Mouse (Mus musculus) cerebellum, adult 8-10 months (tissue): ENCODE measurements around the gene Mdga1.

ENCODE experiments used
- DNase-seq: peaks from one replicate; pipeline ENCODE4 v3.0.0; 2022

Gene Mdga1

GRCm38 (mm10) chr17:29970037-29970555 is at the start of gene Mdga1:
Gene Mdga1, minus strand, starts transcription at chr17:29970087.
- DNase-seq = no peak

GRCm38 (mm10) chr17:30018927-30019610 is 49.2 kb upstream of the Mdga1 start:
- no peak for DNase-seq

- no peak for DNase-seq
These were observed 44.8 kb upstream of the Mdga1 start for GRCm38 (mm10) chr17:30014660-30015059.

GRCm38 (mm10) chr17:30008392-30008791 is 38.5 kb upstream of the Mdga1 start:
- DNase-seq = no peak

GRCm38 (mm10) chr17:30007883-30008282 is 38.0 kb upstream of the Mdga1 start:
- DNase-seq = no peak

GRCm38 (mm10) chr17:30006877-30007276 is 37.0 kb upstream of the Mdga1 start:
- no peak for DNase-seq

- DNase-seq = peak; percentile 39
These were observed 35.6 kb upstream of the Mdga1 start for GRCm38 (mm10) chr17:30005451-30005941.

- DNase-seq = no peak
These were observed 35.2 kb upstream of the Mdga1 start for GRCm38 (mm10) chr17:30005103-30005443.

- DNase-seq = peak; percentile 96
These were observed 34.6 kb upstream of the Mdga1 start, which contains the start of gene Zfand3 for GRCm38 (mm10) chr17:30004203-30005102. Gene Zfand3, plus strand, starts transcription at chr17:30004733.

- no peak for DNase-seq
These were observed 28.8 kb upstream of the Mdga1 start for GRCm38 (mm10) chr17:29998566-29999295.

- DNase-seq = peak; percentile 19
These were observed 27.8 kb upstream of the Mdga1 start for GRCm38 (mm10) chr17:29997726-29998125.

- DNase-seq = no peak
These were observed 26.1 kb upstream of the Mdga1 start for GRCm38 (mm10) chr17:29995986-29996385.

GRCm38 (mm10) chr17:29994459-29994858 is 24.6 kb upstream of the Mdga1 start:
- no peak for DNase-seq

- DNase-seq = no peak
These were observed 24.1 kb upstream of the Mdga1 start for GRCm38 (mm10) chr17:29994011-29994410.

GRCm38 (mm10) chr17:29993488-29993887 is 23.6 kb upstream of the Mdga1 start:
- DNase-seq = no peak

- no peak for DNase-seq
These were observed 21.0 kb upstream of the Mdga1 start for GRCm38 (mm10) chr17:29990845-29991244.

- DNase-seq = no peak
These were observed 20.2 kb upstream of the Mdga1 start for GRCm38 (mm10) chr17:29990136-29990535.

- no peak for DNase-seq
These were observed 19.8 kb upstream of the Mdga1 start for GRCm38 (mm10) chr17:29989653-29990052.

GRCm38 (mm10) chr17:29988141-29988540 is 18.3 kb upstream of the Mdga1 start:
- no peak for DNase-seq

GRCm38 (mm10) chr17:29985534-29985933 is 15.6 kb upstream of the Mdga1 start:
- no peak for DNase-seq

GRCm38 (mm10) chr17:29984931-29985330 is 15.0 kb upstream of the Mdga1 start:
- no peak for DNase-seq

- no peak for DNase-seq
These were observed 13.3 kb upstream of the Mdga1 start for GRCm38 (mm10) chr17:29983190-29983589.

GRCm38 (mm10) chr17:29981568-29981967 is 11.7 kb upstream of the Mdga1 start:
- no peak for DNase-seq
